Mouse (Mus musculus): Measurements from ENCODE around the gene Vat1. TPM values are rescaled to one million over a fixed set of nuclear protein-coding genes. Genes with fewer than 3 reads are reported as not detected.
A peak's percentile ranks its signal among the peaks of the same experiment; 100 is the strongest.
"Not testable (repeated sequence)": the region's sequence is repeated elsewhere in the genome, so short reads cannot be mapped to it uniquely, and the experiment has no call there.

Gene Vat1
- polyA plus RNA-seq, 1 experiment from 2014 or later: 33.1 TPM

DNA sequence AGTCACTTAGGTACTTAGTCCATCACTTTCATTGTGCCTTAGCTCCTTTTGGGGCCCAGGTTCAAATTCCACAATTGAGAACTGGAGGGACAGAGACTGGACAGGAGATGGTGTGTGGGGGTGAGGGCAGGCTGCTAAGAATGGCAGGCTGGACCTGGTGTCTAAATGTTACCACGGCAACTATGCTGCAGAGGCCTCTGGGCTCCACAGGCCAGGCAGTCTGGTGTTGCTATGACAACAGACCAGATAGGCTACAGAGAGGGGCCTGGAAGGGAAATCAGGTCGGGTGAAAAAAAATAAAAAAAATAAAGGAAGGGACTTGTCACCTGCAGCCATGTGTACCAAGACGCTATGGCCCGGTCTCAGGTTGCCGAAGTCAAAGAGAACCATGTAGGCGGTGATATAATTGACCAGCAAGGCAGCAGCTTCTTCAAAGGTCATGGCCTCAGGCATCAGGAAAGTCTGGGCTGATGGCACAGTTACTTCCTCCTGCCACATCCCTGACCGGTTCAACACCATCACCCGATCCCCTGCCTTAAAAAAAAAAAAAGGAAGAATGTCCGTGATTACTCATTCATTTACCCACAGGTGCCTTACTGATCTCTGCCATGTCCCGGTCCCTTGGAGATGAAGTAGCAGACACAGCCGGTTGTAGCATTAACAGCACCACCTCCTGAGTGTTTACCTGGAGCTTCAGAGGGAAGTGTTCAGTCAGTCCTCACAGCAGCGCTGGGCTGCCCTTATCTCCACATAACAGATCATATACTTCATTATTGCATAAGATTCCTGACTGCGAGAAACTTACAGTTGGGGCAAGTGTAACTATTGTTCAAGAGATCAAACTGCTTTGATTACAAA, 3.2 kb downstream of the Vat1 start:
- Histone ChIP-seq H3K9me3 (no peaks in the 10 kb centered on the region), H3K27me3 (ENCODE audit: insufficient read depth, poor library complexity, severe bottlenecking) (no peaks in the 10 kb centered on the region), H3K27ac (peak overlapping the region; percentile 13; the same call in 1 of the 2 replicates), H3K4me3 (0 out of 2 replicates have a peak overlapping the region, but pooled peaks have one; percentile 3), H3K4me1 (peaks cover 63% of the 10 kb centered on the region), H3K36me3 (peaks cover 46% of the 10 kb centered on the region)
- no peak for DNase-seq (ENCODE audit: low spot score)
- WGBS: 46% methylated on average over 13 of the region's 13 CpGs

DNA sequence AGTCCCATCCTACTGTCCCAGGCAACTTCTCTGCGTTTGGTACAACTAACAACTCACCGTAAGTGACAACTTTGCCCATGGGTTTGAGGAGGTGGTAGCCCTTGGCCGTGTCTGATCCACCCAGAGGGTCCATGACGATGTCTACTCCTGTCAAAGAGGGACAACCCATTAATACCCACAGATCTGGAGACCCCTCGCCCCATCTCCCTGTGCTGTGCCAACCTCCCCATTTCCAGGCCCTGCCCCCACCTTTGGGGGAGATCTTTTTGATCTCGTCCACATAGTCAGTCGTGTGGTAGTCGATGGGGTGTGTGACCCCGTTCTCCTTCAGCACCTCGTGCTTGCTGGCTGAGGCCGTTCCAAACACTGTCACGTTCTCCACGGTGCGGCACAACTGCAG, 3.9 kb downstream of the Vat1 start:
- Histone ChIP-seq H3K4me3 (0 out of 2 replicates have a peak overlapping the region, but pooled peaks have one; percentile 3), H3K36me3 (peaks cover 52% of the 10 kb centered on the region), H3K27me3 (ENCODE audit: insufficient read depth, poor library complexity, severe bottlenecking) (no peaks in the 10 kb centered on the region), H3K4me1 (peaks cover 56% of the 10 kb centered on the region), H3K9me3 (no peaks in the 10 kb centered on the region), H3K27ac (peak overlapping the region; percentile 13; the same call in 1 of the 2 replicates)
- DNase-seq (ENCODE audit: low spot score): no peak
- 88% methylated on average over 14 of the region's 14 CpGs for WGBS

DNA sequence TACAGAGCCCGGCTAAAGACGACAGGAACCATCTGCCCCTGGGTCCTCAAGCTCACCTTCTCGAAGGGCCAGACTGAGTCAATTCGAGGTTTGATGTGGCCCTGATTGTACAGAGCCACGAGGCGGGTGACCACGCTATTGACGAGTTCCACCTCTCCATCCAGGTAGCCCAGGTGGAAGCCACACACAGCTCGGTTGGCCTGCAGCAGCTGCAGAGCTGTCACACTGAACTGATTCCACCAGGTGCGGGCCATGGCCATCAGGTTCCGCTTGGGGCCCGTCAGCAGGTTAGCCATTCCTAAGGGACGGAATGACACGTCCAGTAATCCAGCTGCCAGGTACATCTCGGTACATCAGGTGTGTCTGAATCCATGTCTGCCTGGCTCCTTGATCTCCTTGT, 5.7 kb downstream of the Vat1 start:
- Histone ChIP-seq H3K27ac (0 out of 2 replicates have a peak overlapping the region, but pooled peaks have one; percentile 62), H3K36me3 (peaks cover 60% of the 10 kb centered on the region), H3K27me3 (ENCODE audit: insufficient read depth, poor library complexity, severe bottlenecking) (no peaks in the 10 kb centered on the region), H3K4me3 (no peak overlapping the region), H3K4me1 (peaks cover 49% of the 10 kb centered on the region), H3K9me3 (no peaks in the 10 kb centered on the region)
- WGBS: 83% methylated on average over 15 of the region's 15 CpGs
- no peak for DNase-seq (ENCODE audit: low spot score)

DNA sequence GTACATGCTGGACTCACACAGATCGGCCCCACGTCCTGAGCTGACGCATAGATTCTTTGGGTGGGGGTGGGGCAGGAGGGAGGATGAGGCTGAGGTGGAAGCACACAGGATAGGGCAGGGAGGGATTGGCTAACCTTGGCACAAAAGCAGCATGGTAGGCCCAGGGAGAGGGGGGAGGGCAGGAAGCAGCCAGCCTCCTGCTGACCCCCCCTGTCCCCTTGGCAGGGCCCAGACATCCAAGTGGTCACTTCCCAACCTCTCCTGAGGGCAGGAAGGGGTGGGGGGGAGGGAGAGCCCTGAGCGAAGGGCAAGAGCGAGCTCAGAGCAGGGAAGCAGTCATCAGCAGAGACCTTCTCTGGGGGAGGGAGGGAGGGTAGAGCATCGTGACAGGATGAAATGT, 6.3 kb downstream of the Vat1 start:
- no peaks in the 10 kb centered on the region for H3K9me3 ChIP-seq
- no peaks in the 10 kb centered on the region for H3K27me3 ChIP-seq (ENCODE audit: insufficient read depth, poor library complexity, severe bottlenecking)
- 43% methylated on average over 6 of the region's 6 CpGs for WGBS
- peaks cover 46% of the 10 kb centered on the region for H3K4me1 ChIP-seq
- DNase-seq (ENCODE audit: low spot score): no peak
- H3K36me3 ChIP-seq: peaks cover 60% of the 10 kb centered on the region
- peak overlapping the region; percentile 62 for H3K27ac ChIP-seq
- H3K4me3 ChIP-seq: no peak overlapping the region

DNA sequence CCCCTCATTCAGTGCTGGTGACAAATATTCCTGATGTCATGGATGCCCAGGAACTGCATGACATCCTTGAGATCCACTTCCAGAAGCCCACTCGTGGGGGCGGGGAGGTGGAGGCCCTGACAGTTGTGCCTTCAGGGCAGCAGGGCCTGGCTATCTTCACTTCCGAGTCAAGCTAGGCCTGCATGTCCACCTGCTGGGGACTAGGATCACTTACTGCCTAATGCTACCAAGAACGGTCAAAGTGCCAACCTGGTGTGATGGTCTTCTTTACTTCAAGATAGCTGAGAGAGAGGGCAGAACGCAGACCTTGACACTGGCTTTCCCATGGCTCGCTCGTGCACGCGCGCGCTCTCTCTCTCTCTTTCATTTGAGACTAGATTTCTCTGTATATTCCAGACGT, 7.8 kb downstream of the Vat1 start:
- H3K9me3 ChIP-seq: no peaks in the 10 kb centered on the region
- H3K27me3 ChIP-seq (ENCODE audit: insufficient read depth, poor library complexity, severe bottlenecking): no peaks in the 10 kb centered on the region
- no peak overlapping the region for H3K27ac ChIP-seq
- DNase-seq (ENCODE audit: low spot score): no peak
- H3K4me1 ChIP-seq: peaks cover 35% of the 10 kb centered on the region
- no peak overlapping the region for H3K4me3 ChIP-seq
- 81% methylated on average over 12 of the region's 12 CpGs for WGBS
- peaks cover 60% of the 10 kb centered on the region for H3K36me3 ChIP-seq

DNA sequence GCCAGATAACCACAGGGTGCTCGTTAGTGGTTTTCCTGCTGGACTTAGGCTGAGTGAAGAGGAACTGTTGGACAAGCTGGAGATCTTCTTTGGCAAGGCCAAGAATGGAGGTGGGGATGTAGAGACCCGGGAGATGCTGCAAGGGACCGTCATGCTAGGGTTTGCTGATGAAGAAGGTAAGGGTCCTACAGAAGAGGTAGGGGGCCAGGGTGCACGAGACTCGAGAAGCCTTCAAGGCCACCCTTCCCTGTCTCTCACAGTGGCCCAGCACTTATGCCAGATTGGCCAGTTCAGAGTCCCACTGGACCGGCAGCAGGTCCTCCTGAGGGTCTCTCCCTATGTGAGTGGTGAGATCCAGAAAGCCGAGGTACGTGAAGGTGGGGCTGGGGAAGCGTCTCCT, 8.4 kb downstream of the Vat1 start:
- Histone ChIP-seq H3K27ac (no peak overlapping the region), H3K4me3 (no peak overlapping the region), H3K4me1 (peaks cover 30% of the 10 kb centered on the region), H3K36me3 (peaks cover 59% of the 10 kb centered on the region), H3K27me3 (ENCODE audit: insufficient read depth, poor library complexity, severe bottlenecking) (no peaks in the 10 kb centered on the region), H3K9me3 (no peaks in the 10 kb centered on the region)
- DNase-seq (ENCODE audit: low spot score): no peak
- WGBS: 88% methylated on average over 9 of the region's 9 CpGs

DNA sequence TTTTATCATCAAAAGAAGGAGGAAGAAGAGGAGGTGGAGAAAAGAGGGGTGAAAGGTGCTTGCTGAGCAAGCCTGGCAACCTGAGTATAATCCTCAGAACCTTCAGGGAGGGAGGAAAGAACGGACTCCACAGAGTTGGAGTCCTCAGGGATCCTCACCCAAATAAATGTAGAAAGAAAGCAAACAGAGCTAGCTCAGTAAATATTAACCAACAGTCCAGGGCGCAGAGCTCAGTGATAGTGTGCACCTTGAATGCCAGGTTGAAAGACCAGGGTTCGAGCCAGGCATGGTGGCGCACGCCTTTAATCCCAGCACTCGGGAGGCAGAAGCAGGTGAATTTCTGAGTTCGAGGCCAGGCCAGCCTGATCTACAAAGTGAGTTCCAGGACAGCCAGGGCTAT, 10.4 kb downstream of the Vat1 start:
- 90% methylated on average over 7 of the region's 7 CpGs for WGBS
- H3K4me3 ChIP-seq: no peak overlapping the region
- no peaks in the 10 kb centered on the region for H3K9me3 ChIP-seq
- peaks cover 42% of the 10 kb centered on the region for H3K36me3 ChIP-seq
- H3K27me3 ChIP-seq (ENCODE audit: insufficient read depth, poor library complexity, severe bottlenecking): no peaks in the 10 kb centered on the region
- no peak for DNase-seq (ENCODE audit: low spot score)
- peaks cover 27% of the 10 kb centered on the region for H3K4me1 ChIP-seq
- no peak overlapping the region for H3K27ac ChIP-seq

DNA sequence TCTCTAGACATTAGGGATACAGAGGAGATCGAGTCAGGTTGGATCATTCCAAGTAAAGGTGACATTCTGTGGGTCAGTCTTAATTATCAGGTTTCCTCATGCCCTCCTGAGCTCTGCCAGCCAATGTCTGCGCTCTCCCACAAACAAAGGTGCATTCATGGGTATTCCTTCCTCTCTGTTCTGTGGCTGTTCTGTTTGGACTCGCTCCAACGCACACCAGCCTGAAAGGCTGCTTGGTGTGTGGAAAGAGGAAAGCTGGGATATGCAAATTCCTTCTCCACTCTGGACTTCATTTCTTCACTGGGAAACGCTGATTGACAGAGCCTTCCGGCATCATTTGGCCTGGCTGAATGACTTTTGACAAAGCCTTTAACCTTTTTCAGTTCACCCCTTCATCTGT, 11.3 kb downstream of the Vat1 start:
- Histone ChIP-seq H3K9me3 (no peaks in the 10 kb centered on the region), H3K4me3 (no peak overlapping the region), H3K36me3 (peaks cover 33% of the 10 kb centered on the region), H3K4me1 (peaks cover 19% of the 10 kb centered on the region), H3K27me3 (ENCODE audit: insufficient read depth, poor library complexity, severe bottlenecking) (no peaks in the 10 kb centered on the region), H3K27ac (no peak overlapping the region)
- no peak for DNase-seq (ENCODE audit: low spot score)
- WGBS: 69% methylated on average over 6 of the region's 6 CpGs

DNA sequence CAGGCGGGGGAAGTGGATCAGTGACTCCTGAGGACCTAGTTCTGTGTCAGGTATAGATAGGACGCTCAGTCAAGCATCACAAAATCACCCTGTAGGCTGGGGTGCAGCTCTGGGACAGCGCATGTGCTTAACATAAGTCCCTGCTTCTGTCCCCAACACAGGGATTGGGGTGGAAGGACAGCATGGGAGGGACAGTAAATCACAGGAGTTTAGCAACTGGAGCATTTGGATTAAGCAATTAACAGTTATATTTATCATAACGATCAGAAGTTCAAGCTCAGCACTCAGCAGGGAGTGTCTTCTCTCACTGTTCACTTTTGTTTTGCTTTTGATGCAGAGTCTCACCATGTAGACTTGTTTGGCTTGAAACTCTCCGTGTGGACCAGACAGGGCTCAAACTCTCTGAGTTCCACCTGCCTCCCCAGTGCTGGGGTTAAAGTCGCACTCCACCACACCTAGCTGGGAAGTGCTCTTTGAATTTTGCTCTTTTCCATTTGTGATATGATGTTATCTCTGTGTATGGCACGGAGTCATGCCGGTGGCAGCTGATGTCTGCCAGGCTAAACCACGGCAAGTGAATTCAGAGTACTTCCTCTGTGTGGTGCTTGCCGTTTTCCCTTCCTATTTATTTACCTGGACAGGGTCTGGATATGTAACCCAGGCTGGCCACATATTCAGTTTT, 13.8 kb downstream of the Vat1 start:
- Histone ChIP-seq H3K36me3 (peaks cover 8% of the 10 kb centered on the region; the same call in 1 of the 2 replicates), H3K4me1 (peaks cover 22% of the 10 kb centered on the region), H3K27me3 (ENCODE audit: insufficient read depth, poor library complexity, severe bottlenecking) (no peaks in the 10 kb centered on the region), H3K27ac (no peak overlapping the region), H3K9me3 (no peaks in the 10 kb centered on the region), H3K4me3 (no peak overlapping the region)
- 68% methylated on average over 10 of the region's 10 CpGs for WGBS
- no peak for DNase-seq (ENCODE audit: low spot score)

DNA sequence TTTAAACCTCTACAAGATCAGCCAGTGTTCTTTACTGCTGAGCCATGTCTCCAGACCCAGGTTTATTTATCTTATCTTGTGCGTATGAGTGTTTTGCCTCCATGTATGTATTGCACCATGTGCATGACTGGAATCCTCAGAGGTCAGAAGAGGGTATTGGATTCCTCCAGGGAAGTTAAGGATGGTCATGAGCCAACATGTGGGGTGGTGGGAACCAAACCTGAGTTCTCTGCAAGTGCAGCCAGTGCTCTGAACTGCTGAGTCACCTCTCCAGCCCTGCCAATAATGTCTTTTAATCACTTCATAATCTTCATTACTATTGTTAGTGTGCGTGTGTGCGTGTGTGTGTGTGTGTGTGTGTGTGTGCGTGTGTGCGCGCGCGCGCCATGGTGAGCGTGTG, 14.5 kb downstream of the Vat1 start:
- H3K36me3 ChIP-seq: peaks cover 3% of the 10 kb centered on the region; the same call in 1 of the 2 replicates
- no peaks in the 10 kb centered on the region for H3K9me3 ChIP-seq
- no peak for DNase-seq (ENCODE audit: low spot score)
- H3K27me3 ChIP-seq (ENCODE audit: insufficient read depth, poor library complexity, severe bottlenecking): no peaks in the 10 kb centered on the region
- 89% methylated on average over 10 of the region's 10 CpGs for WGBS
- peaks cover 22% of the 10 kb centered on the region for H3K4me1 ChIP-seq
- no peak overlapping the region for H3K27ac ChIP-seq
- H3K4me3 ChIP-seq: no peak overlapping the region

DNA sequence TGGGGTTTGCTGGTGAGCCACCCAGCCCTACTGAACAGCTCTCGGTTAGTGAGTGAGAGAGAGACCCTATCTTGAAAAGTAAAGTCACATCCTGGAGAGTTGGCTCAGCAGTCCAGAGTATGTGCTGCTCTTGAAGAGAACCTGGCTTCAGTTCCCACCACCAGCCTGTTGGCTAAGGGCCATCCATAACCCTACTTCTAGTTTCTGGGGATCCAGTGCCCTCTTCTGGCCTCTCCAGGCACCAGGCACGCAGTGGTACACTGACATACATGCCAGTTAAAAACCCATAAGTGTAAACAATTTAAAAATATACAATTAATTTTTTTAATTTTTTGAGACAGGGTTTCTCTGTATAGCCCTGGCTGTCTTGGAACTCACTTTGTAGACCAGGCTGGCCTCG, 15.6 kb downstream of the Vat1 start:
- H3K4me3 ChIP-seq: no peak overlapping the region
- DNase-seq (ENCODE audit: low spot score): no peak
- no peaks in the 10 kb centered on the region for H3K27me3 ChIP-seq (ENCODE audit: insufficient read depth, poor library complexity, severe bottlenecking)
- WGBS: 74% methylated on average over 3 of the region's 3 CpGs
- no peaks in the 10 kb centered on the region for H3K9me3 ChIP-seq
- H3K36me3 ChIP-seq: peaks cover 7% of the 10 kb centered on the region
- no peak overlapping the region for H3K27ac ChIP-seq
- peaks cover 22% of the 10 kb centered on the region for H3K4me1 ChIP-seq

DNA sequence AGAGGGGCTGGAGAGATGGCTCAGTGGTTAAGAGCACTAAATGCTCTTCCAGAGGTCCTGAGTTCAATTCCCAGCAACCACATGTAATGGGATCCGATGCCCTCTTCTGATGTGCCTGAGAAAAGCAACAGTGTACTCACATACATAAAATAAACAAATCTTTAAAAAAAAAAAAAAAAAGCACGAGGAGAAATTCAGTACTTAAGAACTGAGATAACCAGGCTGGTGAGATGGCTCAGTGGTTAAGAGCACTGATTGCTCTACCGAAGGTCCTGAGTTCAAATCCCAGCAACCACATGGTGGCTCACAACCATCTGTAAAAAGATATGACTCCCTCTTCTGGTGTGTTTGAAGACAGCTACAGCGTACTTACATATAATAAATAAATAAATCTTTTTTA, 16.4 kb downstream of the Vat1 start:
- H3K4me3 ChIP-seq; H3K9me3 ChIP-seq; DNase-seq (ENCODE audit: low spot score); H3K27me3 ChIP-seq (ENCODE audit: insufficient read depth, poor library complexity, severe bottlenecking); H3K27ac ChIP-seq: not testable (repeated sequence)
- 81% methylated on average over 4 of the region's 4 CpGs for WGBS
- Histone ChIP-seq H3K4me1 (peaks cover 18% of the 10 kb centered on the region), H3K36me3 (peaks cover 15% of the 10 kb centered on the region)

DNA sequence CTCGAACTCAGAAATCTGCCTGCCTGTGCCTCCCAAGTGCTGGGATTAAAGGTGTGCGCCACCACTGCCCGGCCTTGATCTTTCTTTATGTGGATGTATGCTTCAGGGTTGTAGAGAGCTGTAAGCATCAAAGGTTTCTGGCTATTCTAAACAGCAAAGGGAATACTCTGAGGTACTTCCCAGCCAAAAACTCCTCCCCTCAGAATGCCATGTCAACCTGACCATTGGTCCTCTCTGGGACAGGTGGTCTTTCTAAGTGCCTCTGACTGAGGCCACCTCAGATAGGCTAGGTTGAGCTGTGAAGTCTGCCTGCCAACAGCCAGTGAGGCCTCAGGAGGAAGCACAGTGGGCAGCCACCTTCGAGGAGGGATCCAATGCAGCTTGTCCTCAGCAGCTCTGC, 17.1 kb downstream of the Vat1 start:
- Histone ChIP-seq H3K4me1 (peaks cover 16% of the 10 kb centered on the region), H3K36me3 (peaks cover 22% of the 10 kb centered on the region), H3K27me3 (ENCODE audit: insufficient read depth, poor library complexity, severe bottlenecking) (no peaks in the 10 kb centered on the region), H3K4me3 (peak overlapping the region; percentile 51), H3K9me3 (no peaks in the 10 kb centered on the region), H3K27ac (peak overlapping the region; percentile 67; the same call in 1 of the 2 replicates)
- no peak for DNase-seq (ENCODE audit: low spot score)
- WGBS: 79% methylated on average over 4 of the region's 4 CpGs
